Mouse (Mus musculus): ENCODE measurements around the gene Csmd2. TPM values are rescaled to one million over a fixed set of nuclear protein-coding genes. Genes with fewer than 3 reads are reported as not detected.

Csmd2 gene
- polyA plus RNA-seq, 1 experiment from 2014 or later: 0.03 TPM

- no peak overlapping the region for H3K4me2 ChIP-seq
- H3K4me3 ChIP-seq (replicated peaks): no peak overlapping the region
- ATAC-seq (ENCODE audit: insufficient read depth): no peak
- 58% methylated on average over 7 of the region's 7 CpGs for WGBS (ENCODE audit: insufficient replicate concordance)
- H3K27ac ChIP-seq (replicated peaks): no peak overlapping the region
- no peak overlapping the region for H3K9ac ChIP-seq
- H3K4me1 ChIP-seq (replicated peaks): no peaks in the 10 kb centered on the region
- H3K36me3 ChIP-seq (replicated peaks): no peaks in the 10 kb centered on the region
- no peaks in the 10 kb centered on the region for H3K27me3 ChIP-seq
- H3K9me3 ChIP-seq (replicated peaks): no peaks in the 10 kb centered on the region
Observed at GRCm38 (mm10) chr4:128340457-128340856, 352.8 kb downstream of the Csmd2 start.

- H3K36me3 ChIP-seq (replicated peaks): no peaks in the 10 kb centered on the region
- WGBS (ENCODE audit: insufficient replicate concordance): 47% methylated on average over 7 of the region's 7 CpGs
- no peak overlapping the region for H3K4me3 ChIP-seq (replicated peaks)
- no peak for ATAC-seq (ENCODE audit: insufficient read depth)
- no peak overlapping the region for H3K4me2 ChIP-seq
- H3K9me3 ChIP-seq (replicated peaks): no peaks in the 10 kb centered on the region
- H3K27ac ChIP-seq (replicated peaks): no peak overlapping the region
- H3K9ac ChIP-seq: no peak overlapping the region
- no peaks in the 10 kb centered on the region for H3K27me3 ChIP-seq
- no peaks in the 10 kb centered on the region for H3K4me1 ChIP-seq (replicated peaks)
Observed at GRCm38 (mm10) chr4:128341315-128341714, 353.7 kb downstream of the Csmd2 start.

GRCm38 (mm10) chr4:128342208-128342607, 354.6 kb downstream of the Csmd2 start:
- Histone ChIP-seq H3K27me3 (no peaks in the 10 kb centered on the region), H3K4me3 (replicated peaks) (no peak overlapping the region), H3K27ac (replicated peaks) (no peak overlapping the region), H3K9ac (no peak overlapping the region), H3K36me3 (replicated peaks) (no peaks in the 10 kb centered on the region), H3K4me1 (replicated peaks) (no peaks in the 10 kb centered on the region), H3K9me3 (replicated peaks) (no peaks in the 10 kb centered on the region), H3K4me2 (no peak overlapping the region)
- ATAC-seq (ENCODE audit: insufficient read depth): no peak
- WGBS (ENCODE audit: insufficient replicate concordance): 28% methylated on average over 1 of the region's 1 CpGs

- no peaks in the 10 kb centered on the region for H3K4me1 ChIP-seq (replicated peaks)
- H3K36me3 ChIP-seq (replicated peaks): no peaks in the 10 kb centered on the region
- H3K9ac ChIP-seq: no peak overlapping the region
- WGBS (ENCODE audit: insufficient replicate concordance): 79% methylated on average over 11 of the region's 11 CpGs
- ATAC-seq (ENCODE audit: insufficient read depth): no peak
- H3K27me3 ChIP-seq: no peaks in the 10 kb centered on the region
- H3K4me2 ChIP-seq: no peak overlapping the region
- H3K27ac ChIP-seq (replicated peaks): no peak overlapping the region
- no peak overlapping the region for H3K4me3 ChIP-seq (replicated peaks)
- no peaks in the 10 kb centered on the region for H3K9me3 ChIP-seq (replicated peaks)
Observed at GRCm38 (mm10) chr4:128358751-128359150, 371.1 kb downstream of the Csmd2 start.

- H3K4me1 ChIP-seq (replicated peaks): no peaks in the 10 kb centered on the region
- H3K27ac ChIP-seq (replicated peaks): no peak overlapping the region
- H3K9me3 ChIP-seq (replicated peaks): no peaks in the 10 kb centered on the region
- WGBS (ENCODE audit: insufficient replicate concordance): 46% methylated on average over 4 of the region's 4 CpGs
- ATAC-seq (ENCODE audit: insufficient read depth): no peak
- H3K36me3 ChIP-seq (replicated peaks): no peaks in the 10 kb centered on the region
- H3K4me3 ChIP-seq (replicated peaks): no peak overlapping the region
- H3K4me2 ChIP-seq: no peak overlapping the region
- H3K9ac ChIP-seq: no peak overlapping the region
- no peaks in the 10 kb centered on the region for H3K27me3 ChIP-seq
Observed at GRCm38 (mm10) chr4:128365851-128366250, 378.2 kb downstream of the Csmd2 start.

GRCm38 (mm10) chr4:128368088-128368487, 380.4 kb downstream of the Csmd2 start:
- Histone ChIP-seq H3K27ac (replicated peaks) (no peak overlapping the region), H3K36me3 (replicated peaks) (no peaks in the 10 kb centered on the region), H3K4me2 (no peak overlapping the region), H3K4me3 (replicated peaks) (no peak overlapping the region), H3K27me3 (no peaks in the 10 kb centered on the region), H3K4me1 (replicated peaks) (no peaks in the 10 kb centered on the region), H3K9me3 (replicated peaks) (no peaks in the 10 kb centered on the region), H3K9ac (no peak overlapping the region)
- ATAC-seq (ENCODE audit: insufficient read depth): no peak
- 77% methylated on average over 6 of the region's 6 CpGs for WGBS (ENCODE audit: insufficient replicate concordance)

- H3K27me3 ChIP-seq: no peaks in the 10 kb centered on the region
- ATAC-seq (ENCODE audit: insufficient read depth): no peak
- no peaks in the 10 kb centered on the region for H3K4me1 ChIP-seq (replicated peaks)
- 58% methylated on average over 6 of the region's 6 CpGs for WGBS (ENCODE audit: insufficient replicate concordance)
- no peak overlapping the region for H3K9ac ChIP-seq
- H3K36me3 ChIP-seq (replicated peaks): no peaks in the 10 kb centered on the region
- H3K27ac ChIP-seq (replicated peaks): no peak overlapping the region
- H3K9me3 ChIP-seq (replicated peaks): no peaks in the 10 kb centered on the region
- no peak overlapping the region for H3K4me2 ChIP-seq
- no peak overlapping the region for H3K4me3 ChIP-seq (replicated peaks)
Observed at GRCm38 (mm10) chr4:128371766-128372165, 384.1 kb downstream of the Csmd2 start.

GRCm38 (mm10) chr4:128373196-128373595, 385.5 kb downstream of the Csmd2 start:
- no peak for ATAC-seq (ENCODE audit: insufficient read depth)

GRCm38 (mm10) chr4:128374051-128374450, 386.4 kb downstream of the Csmd2 start:
- Histone ChIP-seq H3K27me3 (no peaks in the 10 kb centered on the region), H3K4me3 (replicated peaks) (no peak overlapping the region), H3K9me3 (replicated peaks) (no peaks in the 10 kb centered on the region), H3K27ac (replicated peaks) (no peak overlapping the region), H3K4me1 (replicated peaks) (no peaks in the 10 kb centered on the region), H3K4me2 (no peak overlapping the region), H3K9ac (no peak overlapping the region), H3K36me3 (replicated peaks) (no peaks in the 10 kb centered on the region)
- ATAC-seq (ENCODE audit: insufficient read depth): no peak
- WGBS (ENCODE audit: insufficient replicate concordance): 62% methylated on average over 5 of the region's 5 CpGs

More at GRCm38 (mm10) chr4:128373196-128373595, 385.5 kb downstream of the Csmd2 start:
- Histone ChIP-seq H3K9ac (no peak overlapping the region), H3K4me1 (replicated peaks) (no peaks in the 10 kb centered on the region), H3K4me2 (no peak overlapping the region), H3K27me3 (no peaks in the 10 kb centered on the region), H3K27ac (replicated peaks) (no peak overlapping the region), H3K9me3 (replicated peaks) (no peaks in the 10 kb centered on the region), H3K36me3 (replicated peaks) (no peaks in the 10 kb centered on the region), H3K4me3 (replicated peaks) (no peak overlapping the region)
- WGBS (ENCODE audit: insufficient replicate concordance): 65% methylated on average over 6 of the region's 6 CpGs

GRCm38 (mm10) chr4:128378946-128379345, 391.3 kb downstream of the Csmd2 start:
- H3K27ac ChIP-seq (replicated peaks): no peak overlapping the region
- H3K27me3 ChIP-seq: no peaks in the 10 kb centered on the region
- no peak for ATAC-seq (ENCODE audit: insufficient read depth)
- H3K4me1 ChIP-seq (replicated peaks): no peaks in the 10 kb centered on the region
- H3K4me3 ChIP-seq (replicated peaks): no peak overlapping the region
- H3K9ac ChIP-seq: no peak overlapping the region
- WGBS (ENCODE audit: insufficient replicate concordance): 63% methylated on average over 2 of the region's 2 CpGs
- no peak overlapping the region for H3K4me2 ChIP-seq
- no peaks in the 10 kb centered on the region for H3K36me3 ChIP-seq (replicated peaks)
- no peaks in the 10 kb centered on the region for H3K9me3 ChIP-seq (replicated peaks)

- Histone ChIP-seq H3K4me3 (replicated peaks) (no peak overlapping the region), H3K36me3 (replicated peaks) (no peaks in the 10 kb centered on the region), H3K9ac (no peak overlapping the region), H3K9me3 (replicated peaks) (no peaks in the 10 kb centered on the region), H3K27me3 (no peaks in the 10 kb centered on the region), H3K4me2 (no peak overlapping the region), H3K27ac (replicated peaks) (no peak overlapping the region), H3K4me1 (replicated peaks) (no peaks in the 10 kb centered on the region)
- no peak for ATAC-seq (ENCODE audit: insufficient read depth)
- WGBS (ENCODE audit: insufficient replicate concordance): 68% methylated on average over 6 of the region's 6 CpGs
Observed at GRCm38 (mm10) chr4:128381331-128381730, 393.7 kb downstream of the Csmd2 start.

- H3K4me3 ChIP-seq (replicated peaks): no peak overlapping the region
- H3K27ac ChIP-seq (replicated peaks): no peak overlapping the region
- H3K36me3 ChIP-seq (replicated peaks): no peaks in the 10 kb centered on the region
- no peaks in the 10 kb centered on the region for H3K4me1 ChIP-seq (replicated peaks)
- no peak for ATAC-seq (ENCODE audit: insufficient read depth)
- WGBS (ENCODE audit: insufficient replicate concordance): 70% methylated on average over 7 of the region's 7 CpGs
- no peaks in the 10 kb centered on the region for H3K9me3 ChIP-seq (replicated peaks)
- H3K27me3 ChIP-seq: no peaks in the 10 kb centered on the region
- H3K9ac ChIP-seq: no peak overlapping the region
- H3K4me2 ChIP-seq: no peak overlapping the region
Observed at GRCm38 (mm10) chr4:128383800-128384199, 396.1 kb downstream of the Csmd2 start.

Data from liver, embryonic 15.5 days (tissue).